Mouse (Mus musculus) heart, embryonic 11.5 days (tissue): Measurements from ENCODE around the gene Tex22. TPM values are rescaled to one million over a fixed set of nuclear protein-coding genes. Genes with fewer than 3 reads are reported as not detected.

Experiments used
- ATAC-seq: fragments of 200-750 bp; cut with Nextera tagmentation; replicated peaks from 2 replicates; pipeline ENCODE4 v1.8.0; 2017; ENCODE audit warnings: moderate library complexity; ENCODE audit not compliant: insufficient number of reproducible peaks, low FRiP score, low TSS enrichment
- H3K27ac ChIP-seq: fragments of 300-500 bp; sonication (generic); 2 replicates; pipeline ENCODE4 v1.5.1; 2014; ENCODE audit warnings: mild to moderate bottlenecking, low read depth, low read length
- H3K27me3 ChIP-seq: fragments of 300-500 bp; sonication (generic); 2 replicates; pipeline ENCODE4 v1.6.1; 2014; ENCODE audit warnings: mild to moderate bottlenecking, low read length, mixed read lengths; ENCODE audit not compliant: control insufficient read depth, insufficient read depth
- H3K36me3 ChIP-seq: fragments of 300-500 bp; sonication (generic); 2 replicates; pipeline ENCODE4 v1.6.1; 2014; ENCODE audit warnings: mild to moderate bottlenecking, low read length, moderate library complexity, mixed read lengths; ENCODE audit not compliant: control insufficient read depth, insufficient read depth
- H3K4me1 ChIP-seq: fragments of 300-500 bp; sonication (generic); 2 replicates; pipeline ENCODE4 v1.6.1; 2014; ENCODE audit warnings: low read length; ENCODE audit not compliant: control insufficient read depth, insufficient read depth
- H3K4me2 ChIP-seq: fragments of 300-500 bp; sonication (generic); 2 replicates; pipeline ENCODE4 v1.6.1; 2014; ENCODE audit warnings: mild to moderate bottlenecking, moderate library complexity
- H3K4me3 ChIP-seq: fragments of 300-500 bp; sonication (generic); 2 replicates; pipeline ENCODE4 v1.5.1; 2014; ENCODE audit warnings: low read depth, low read length
- H3K9ac ChIP-seq: fragments of 300-500 bp; sonication (generic); 2 replicates; pipeline ENCODE4 v1.6.1; 2014; ENCODE audit warnings: mild to moderate bottlenecking, low read depth, low read length, moderate library complexity
- H3K9me3 ChIP-seq: fragments of 300-500 bp; sonication (generic); replicated peaks from 2 replicates; pipeline ENCODE4 v1.6.1; 2016; ENCODE audit warnings: low read length; ENCODE audit not compliant: control insufficient read depth
- WGBS: fragments of 180-500 bp; shearing (Covaris S2); extraction: QIAGEN DNeasy Blood & Tissue Kit; methylation state at CpG from one replicate; pipeline ENCODE4 v1.1.7; 2014; ENCODE audit not compliant: insufficient replicate concordance; 5-methylcytosine and 5-hydroxymethylcytosine counted together
- polyA plus RNA-seq: library from polyadenylated mRNA; unstranded; fragments of >200 nt; fragmentation: Nextera tagmentation; extraction: Ambion mirVana; gene quantifications from 2 replicates; pipeline ENCODE4 v1.2.1, GENCODE M21; 2014

Gene Tex22
- polyA plus RNA-seq, result 0.16 TPM in 1 of 2 replicates, not detected in the other

GRCm38 (mm10) chr12:113074329-113075062 lies at the start of gene Tex22:
Gene Tex22, plus strand, starts transcription at chr12:113074502.
- 5% methylated on average over 32 of the region's 32 CpGs for WGBS
- H3K27ac ChIP-seq, result peak within 1 kb of the TSS; percentile 82
- peak; percentile 88 for ATAC-seq

GRCm38 (mm10) chr12:113026557-113026956 lies 47.7 kb upstream of the Tex22 start:
- no peak for ATAC-seq
- Histone ChIP-seq H3K9me3 (no peaks in the 10 kb centered on the region), H3K27me3 (no peaks in the 10 kb centered on the region), H3K4me1 (peaks cover 29% of the 10 kb centered on the region), H3K4me2 (no peak overlapping the region), H3K36me3 (no peaks in the 10 kb centered on the region), H3K4me3 (no peak overlapping the region), H3K27ac (no peak overlapping the region), H3K9ac (no peak overlapping the region)
- 94% methylated on average over 1 of the region's 1 CpGs for WGBS

More at GRCm38 (mm10) chr12:113074329-113075062, at the start of gene Tex22:
- Histone ChIP-seq H3K9ac (peak within 1 kb of the TSS; percentile 77), H3K4me3 (peak within 1 kb of the TSS; percentile 51), H3K27me3 (no peaks in the 10 kb centered on the region), H3K4me2 (peak within 1 kb of the TSS; percentile 93), H3K9me3 (no peaks in the 10 kb centered on the region), H3K36me3 (0 out of 2 replicates have a peak, but pooled peaks cover 4% of the 10 kb centered on the region), H3K4me1 (peaks cover 16% of the 10 kb centered on the region)

- H3K4me3 ChIP-seq, result no peak overlapping the region
- H3K36me3 ChIP-seq, result no peaks in the 10 kb centered on the region
- H3K9me3 ChIP-seq, result no peaks in the 10 kb centered on the region
- H3K4me1 ChIP-seq, result peaks cover 38% of the 10 kb centered on the region
- WGBS, result 85% methylated on average over 2 of the region's 2 CpGs
- no peak for ATAC-seq
- H3K9ac ChIP-seq, result no peak overlapping the region
- H3K27me3 ChIP-seq, result no peaks in the 10 kb centered on the region
- peak overlapping the region; percentile 35; the same call in 1 of the 2 replicates for H3K27ac ChIP-seq
- no peak overlapping the region for H3K4me2 ChIP-seq
Observed at GRCm38 (mm10) chr12:113027495-113027894, 46.8 kb upstream of the Tex22 start.

- Histone ChIP-seq H3K4me1 (peaks cover 41% of the 10 kb centered on the region), H3K27me3 (no peaks in the 10 kb centered on the region), H3K27ac (peak overlapping the region; percentile 35; the same call in 1 of the 2 replicates), H3K9ac (no peak overlapping the region), H3K36me3 (no peaks in the 10 kb centered on the region), H3K9me3 (no peaks in the 10 kb centered on the region), H3K4me2 (no peak overlapping the region), H3K4me3 (no peak overlapping the region)
- peak; percentile 22; the same call in 1 of the 2 replicates for ATAC-seq
- 49% methylated on average over 5 of the region's 5 CpGs for WGBS
Observed at GRCm38 (mm10) chr12:113028067-113028466, 46.2 kb upstream of the Tex22 start.

- Histone ChIP-seq H3K27ac (no peak overlapping the region), H3K36me3 (no peaks in the 10 kb centered on the region), H3K9ac (no peak overlapping the region), H3K9me3 (no peaks in the 10 kb centered on the region), H3K4me2 (no peak overlapping the region), H3K4me1 (peaks cover 47% of the 10 kb centered on the region), H3K4me3 (no peak overlapping the region), H3K27me3 (no peaks in the 10 kb centered on the region)
- 81% methylated on average over 9 of the region's 9 CpGs for WGBS
- ATAC-seq, result no peak
Observed at GRCm38 (mm10) chr12:113028898-113029297, 45.4 kb upstream of the Tex22 start.

GRCm38 (mm10) chr12:113030046-113030445 lies 44.3 kb upstream of the Tex22 start:
- H3K36me3 ChIP-seq, result no peaks in the 10 kb centered on the region
- H3K4me3 ChIP-seq, result no peak overlapping the region
- peaks cover 57% of the 10 kb centered on the region for H3K4me1 ChIP-seq
- H3K27me3 ChIP-seq, result no peaks in the 10 kb centered on the region
- no peak overlapping the region for H3K27ac ChIP-seq
- H3K9me3 ChIP-seq, result no peaks in the 10 kb centered on the region
- H3K9ac ChIP-seq, result no peak overlapping the region
- ATAC-seq, result no peak
- WGBS, result 60% methylated on average over 4 of the region's 4 CpGs
- H3K4me2 ChIP-seq, result no peak overlapping the region

- Histone ChIP-seq H3K27ac (no peak overlapping the region), H3K4me3 (no peak overlapping the region), H3K4me2 (no peak overlapping the region), H3K4me1 (peaks cover 60% of the 10 kb centered on the region), H3K27me3 (no peaks in the 10 kb centered on the region), H3K9ac (no peak overlapping the region), H3K9me3 (no peaks in the 10 kb centered on the region), H3K36me3 (no peaks in the 10 kb centered on the region)
- 77% methylated on average over 9 of the region's 9 CpGs for WGBS
- ATAC-seq, result no peak
Observed at GRCm38 (mm10) chr12:113030993-113031392, 43.3 kb upstream of the Tex22 start.

- Histone ChIP-seq H3K4me1 (peaks cover 60% of the 10 kb centered on the region), H3K27me3 (no peaks in the 10 kb centered on the region), H3K4me2 (no peak overlapping the region), H3K9me3 (no peaks in the 10 kb centered on the region), H3K9ac (no peak overlapping the region), H3K4me3 (no peak overlapping the region), H3K36me3 (no peaks in the 10 kb centered on the region), H3K27ac (no peak overlapping the region)
- no peak for ATAC-seq
- 80% methylated on average over 6 of the region's 6 CpGs for WGBS
Observed at GRCm38 (mm10) chr12:113031441-113031840, 42.9 kb upstream of the Tex22 start.
